4 mouse cellular contexts compared by ENCODE assay signal in the genomic region with DNA sequence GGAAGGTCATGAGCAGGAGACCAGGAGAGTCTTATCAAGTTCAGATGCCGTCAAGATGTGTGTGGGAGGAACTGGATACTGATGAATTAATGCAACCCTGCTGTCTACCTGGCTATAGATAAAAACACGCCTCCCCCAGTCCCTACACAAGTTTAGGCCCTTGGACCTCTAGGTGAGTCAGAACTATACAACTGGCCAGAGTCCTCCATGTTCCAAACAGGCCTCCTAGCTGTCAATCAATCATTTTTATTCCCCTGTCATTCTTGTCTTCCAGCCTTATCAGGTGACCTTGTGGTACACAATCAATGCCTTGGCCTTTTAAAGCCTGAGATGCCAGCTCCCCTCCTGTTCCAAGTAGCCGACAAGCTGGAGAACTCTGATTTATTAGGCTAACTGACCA.
"Had no signal": no experiment of that assay in that cellular context is flagged by ENCODE, and none has a peak within 500 bp of the region (broad histone marks: within the 10 kb centered on the region; RNA-seq: fewer than 3 reads in every experiment).

No protein-coding gene starts in this region.

- H3K4me1 ChIP-seq: neural tube, embryonic 13.5 days; stomach, embryonic 15.5 days had no signal

- H3K27ac ChIP-seq: neural tube, embryonic 13.5 days; neural tube, embryonic 15.5 days; stomach, embryonic 15.5 days; stomach, postnatal 0 days had no signal

- H3K27me3 ChIP-seq: stomach, embryonic 15.5 days had no signal

- H3K4me2 ChIP-seq: neural tube, embryonic 13.5 days; neural tube, embryonic 15.5 days; stomach, embryonic 15.5 days had no signal

- H3K4me3 ChIP-seq: neural tube, embryonic 13.5 days; neural tube, embryonic 15.5 days; stomach, embryonic 15.5 days had no signal

- H3K36me3 ChIP-seq: stomach, embryonic 15.5 days had no signal

- H3K9me3 ChIP-seq: neural tube, embryonic 13.5 days; neural tube, embryonic 15.5 days; stomach, embryonic 15.5 days had no signal

- H3K9ac ChIP-seq: neural tube, embryonic 13.5 days; neural tube, embryonic 15.5 days; stomach, embryonic 15.5 days had no signal
